Mouse (Mus musculus) intestine, embryonic 14.5 days (tissue): ENCODE measurements around the gene Gabpb2. TPM values are rescaled to one million over a fixed set of nuclear protein-coding genes. Genes with fewer than 3 reads are reported as not detected.

Experiments used
- ATAC-seq: fragments of 200-750 bp; cut with Nextera tagmentation; replicated peaks from 2 replicates; pipeline ENCODE4 v1.8.0; 2017; ENCODE audit warnings: low read depth, moderate number of reproducible peaks, moderate TSS enrichment, moderate library complexity; ENCODE audit not compliant: low FRiP score, low TSS enrichment
- DNase-seq: peaks from one replicate; pipeline ENCODE4 v3.0.0-alpha.2; 2018; ENCODE audit warnings: low spot score
- H3K27ac ChIP-seq: fragments of 300-500 bp; sonication (generic); 2 replicates; pipeline ENCODE4 v1.5.1; 2014; ENCODE audit warnings: low read depth, mild to moderate bottlenecking, control low read depth
- H3K27me3 ChIP-seq: fragments of 300-500 bp; sonication (generic); replicated peaks from 2 replicates; pipeline ENCODE4 v1.6.1; 2014; ENCODE audit warnings: low read length, control low read depth; ENCODE audit not compliant: control insufficient read depth, insufficient read depth
- H3K36me3 ChIP-seq: fragments of 300-500 bp; sonication (generic); 2 replicates; pipeline ENCODE4 v1.6.1; 2014; ENCODE audit warnings: low read length, control low read depth; ENCODE audit not compliant: control insufficient read depth, insufficient read depth
- H3K4me1 ChIP-seq: fragments of 300-500 bp; sonication (generic); replicated peaks from 2 replicates; pipeline ENCODE4 v1.6.1; 2014; ENCODE audit warnings: low read length, control low read depth, mixed read lengths; ENCODE audit not compliant: control insufficient read depth, insufficient read depth
- H3K4me2 ChIP-seq: fragments of 300-500 bp; sonication (generic); 2 replicates; pipeline ENCODE4 v1.6.1; 2014; ENCODE audit warnings: low read length
- H3K4me3 ChIP-seq: fragments of 300-500 bp; sonication (generic); 2 replicates; pipeline ENCODE4 v1.5.1; 2014; ENCODE audit warnings: low read depth, low read length, control low read depth, mixed read lengths
- H3K9ac ChIP-seq: fragments of 300-500 bp; sonication (generic); 2 replicates; pipeline ENCODE4 v1.6.1; 2014; ENCODE audit warnings: mild to moderate bottlenecking, low read length
- H3K9me3 ChIP-seq: fragments of 300-500 bp; sonication (generic); 2 replicates; pipeline ENCODE4 v1.6.1; 2016; ENCODE audit warnings: low read length, control low read depth; ENCODE audit not compliant: control insufficient read depth
- WGBS: fragments of 180-500 bp; shearing (Covaris S2); extraction: QIAGEN DNeasy Blood & Tissue Kit; methylation state at CpG from one replicate; pipeline ENCODE4 v1.1.7; 2014; 5-methylcytosine and 5-hydroxymethylcytosine counted together
- polyA plus RNA-seq: library from polyadenylated mRNA; unstranded; fragments of >200 nt; fragmentation: Nextera tagmentation; extraction: Ambion mirVana; gene quantifications from 2 replicates; pipeline ENCODE4 v1.2.1, GENCODE M21; 2014

The Gabpb2 gene
- polyA plus RNA-seq, 1 experiment from 2014 or later = 10.9 TPM

GRCm38 (mm10) chr3:95235386-95236301 lies 17.9 kb upstream of the Gabpb2 start:
- no peak for DNase-seq
- Histone ChIP-seq H3K4me3 (no peak overlapping the region), H3K9me3 (no peaks in the 10 kb centered on the region), H3K27me3 (no peaks in the 10 kb centered on the region), H3K9ac (no peak overlapping the region), H3K27ac (no peak overlapping the region), H3K4me1 (peaks cover 8% of the 10 kb centered on the region), H3K36me3 (peaks cover 63% of the 10 kb centered on the region), H3K4me2 (no peak overlapping the region)
- ATAC-seq = no peak
- 88% methylated on average over 23 of the region's 23 CpGs for WGBS

DNA sequence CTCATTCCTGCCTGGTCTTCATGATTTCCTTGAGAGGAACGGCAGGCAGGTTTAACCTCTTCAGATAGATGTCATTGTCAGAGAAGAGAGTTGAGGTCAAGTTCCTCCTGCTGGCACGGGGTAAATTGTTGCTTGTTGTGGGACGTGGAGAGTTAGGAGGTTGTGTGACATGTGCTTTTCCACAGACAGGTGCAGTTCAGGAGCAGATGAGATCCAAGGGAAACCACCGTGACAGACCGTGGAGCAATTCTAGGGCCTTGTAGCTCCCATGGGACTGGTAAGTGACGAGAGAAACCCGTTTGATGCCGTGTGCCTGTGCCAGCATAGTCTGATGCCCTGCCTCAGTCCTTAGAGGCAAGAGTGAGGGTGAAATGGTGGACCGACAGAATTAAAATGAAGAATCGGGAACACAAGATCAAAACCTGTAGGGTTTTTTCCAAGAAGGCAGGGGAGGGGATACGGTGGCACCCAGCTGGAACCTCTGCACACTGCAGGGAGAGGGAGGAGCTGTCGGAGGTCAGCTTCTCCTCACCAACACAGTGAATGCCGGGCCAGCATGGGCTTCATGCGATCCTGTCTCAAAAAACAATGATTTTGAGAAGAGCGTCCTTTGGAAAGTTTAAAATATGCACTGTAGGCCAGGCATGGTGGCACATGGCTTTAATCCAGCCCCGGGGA lies 15.7 kb upstream of the Gabpb2 start:
- H3K36me3 ChIP-seq = peaks cover 63% of the 10 kb centered on the region
- H3K27ac ChIP-seq = no peak overlapping the region
- peaks cover 19% of the 10 kb centered on the region for H3K4me1 ChIP-seq
- H3K27me3 ChIP-seq = no peaks in the 10 kb centered on the region
- 88% methylated on average over 16 of the region's 16 CpGs for WGBS
- H3K4me2 ChIP-seq = no peak overlapping the region
- H3K9me3 ChIP-seq = no peaks in the 10 kb centered on the region
- ATAC-seq = no peak
- no peak for DNase-seq
- no peak overlapping the region for H3K4me3 ChIP-seq
- no peak overlapping the region for H3K9ac ChIP-seq

DNA sequence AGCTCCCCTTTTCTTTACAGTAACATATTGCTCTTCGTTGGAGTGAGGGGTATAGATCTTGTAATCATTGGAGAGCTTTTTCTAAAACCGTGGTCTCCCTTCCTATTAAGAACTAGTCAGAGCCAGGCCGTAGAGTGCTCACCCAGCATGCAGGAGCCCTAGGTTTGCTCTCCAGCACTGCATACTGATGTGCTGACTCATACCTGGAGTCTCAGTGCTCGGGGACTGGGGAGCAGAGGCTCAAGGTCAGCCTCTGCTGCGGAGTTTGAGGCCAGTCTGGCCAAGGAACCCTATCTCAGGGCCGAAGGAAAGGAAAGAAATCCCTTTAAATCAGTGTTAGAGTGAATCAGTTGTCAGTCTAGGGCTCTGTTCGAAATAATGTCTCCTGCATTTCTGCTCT lies 15.1 kb upstream of the Gabpb2 start:
- no peaks in the 10 kb centered on the region for H3K9me3 ChIP-seq
- no peak for DNase-seq
- 75% methylated on average over 7 of the region's 7 CpGs for WGBS
- no peak overlapping the region for H3K9ac ChIP-seq
- H3K4me2 ChIP-seq = no peak overlapping the region
- H3K27me3 ChIP-seq = no peaks in the 10 kb centered on the region
- no peak overlapping the region for H3K4me3 ChIP-seq
- H3K27ac ChIP-seq = no peak overlapping the region
- H3K4me1 ChIP-seq = peaks cover 19% of the 10 kb centered on the region
- ATAC-seq = no peak
- peaks cover 57% of the 10 kb centered on the region for H3K36me3 ChIP-seq

GRCm38 (mm10) chr3:95231298-95232221 lies 13.8 kb upstream of the Gabpb2 start, which contains the start of gene Mllt11:
Mllt11 (minus strand) TSS chr3:95232171.
- H3K4me3 ChIP-seq = peak within 1 kb of the TSS; percentile 85; the same call in 1 of the 2 replicates
- peak within 1 kb of the TSS; percentile 90 for H3K4me2 ChIP-seq
- H3K9ac ChIP-seq = peak within 1 kb of the TSS; percentile 60
- no peak within 1 kb of the TSS; the same call in 1 of the 2 replicates for H3K27ac ChIP-seq
- H3K9me3 ChIP-seq = no peaks in the 10 kb centered on the region
- peaks cover 54% of the 10 kb centered on the region for H3K36me3 ChIP-seq
- peaks cover 23% of the 10 kb centered on the region for H3K4me1 ChIP-seq
- no peak for ATAC-seq
- H3K27me3 ChIP-seq = no peaks in the 10 kb centered on the region
- WGBS = 83% methylated on average over 13 of the region's 13 CpGs
- DNase-seq = no peak

- no peak; the same call in 1 of the 2 replicates for ATAC-seq
Observed at GRCm38 (mm10) chr3:95230495-95231297, 13.0 kb upstream of the Gabpb2 start.

GRCm38 (mm10) chr3:95229781-95230494 lies 12.2 kb upstream of the Gabpb2 start:
- no peaks in the 10 kb centered on the region for H3K9me3 ChIP-seq
- H3K36me3 ChIP-seq = peaks cover 44% of the 10 kb centered on the region
- peak overlapping the region; percentile 85 for H3K4me3 ChIP-seq
- peak overlapping the region; percentile 77 for H3K9ac ChIP-seq
- ATAC-seq = peak; percentile 41; the same call in 1 of the 2 replicates
- peak overlapping the region; percentile 90 for H3K4me2 ChIP-seq
- peak overlapping the region; percentile 96 for H3K27ac ChIP-seq
- peaks cover 24% of the 10 kb centered on the region for H3K4me1 ChIP-seq
- WGBS = 5% methylated on average over 13 of the region's 13 CpGs
- H3K27me3 ChIP-seq = no peaks in the 10 kb centered on the region
- DNase-seq = peak; percentile 70

More at GRCm38 (mm10) chr3:95230495-95231297, 13.0 kb upstream of the Gabpb2 start:
- Histone ChIP-seq H3K9me3 (no peaks in the 10 kb centered on the region), H3K4me3 (peak overlapping the region; percentile 85), H3K27ac (peak overlapping the region; percentile 96), H3K27me3 (no peaks in the 10 kb centered on the region), H3K4me2 (peak overlapping the region; percentile 90), H3K9ac (peak overlapping the region; percentile 60), H3K36me3 (peaks cover 45% of the 10 kb centered on the region), H3K4me1 (peaks cover 24% of the 10 kb centered on the region)
- 57% methylated on average over 8 of the region's 8 CpGs for WGBS
- DNase-seq = peak; percentile 58
